Mouse (Mus musculus) C2C12 (cell line): ENCODE results near the gene Glyatl3.

Experiments used
- CEBPB ChIP-seq: IDR thresholded peaks from one replicate; pipeline ENCODE4 v1.6.1; 2011; ENCODE audit warnings: low read depth, mild to moderate bottlenecking, control low read depth, moderate library complexity
- CTCF ChIP-seq: IDR thresholded peaks from one replicate; pipeline ENCODE4 v1.5.1; 2011; ENCODE audit not compliant: control insufficient read depth, insufficient read depth, insufficient read length
- MAX ChIP-seq: IDR thresholded peaks from one replicate; pipeline ENCODE4 v1.6.1; 2011; ENCODE audit warnings: mild to moderate bottlenecking, control low read depth
- MYOD1 ChIP-seq: IDR thresholded peaks from one replicate; pipeline ENCODE4 v1.6.1; 2011; ENCODE audit warnings: low read depth; ENCODE audit not compliant: control insufficient read depth, insufficient read length
- MYOG ChIP-seq: IDR thresholded peaks from one replicate; pipeline ENCODE4 v1.6.1; 2011; ENCODE audit not compliant: control insufficient read depth, insufficient read length; ENCODE audit errors: extremely low read depth
- USF1 ChIP-seq: IDR thresholded peaks from one replicate; pipeline ENCODE4 v1.6.1; 2011; ENCODE audit warnings: low read depth, mild to moderate bottlenecking, control low read depth, moderate library complexity

DNA sequence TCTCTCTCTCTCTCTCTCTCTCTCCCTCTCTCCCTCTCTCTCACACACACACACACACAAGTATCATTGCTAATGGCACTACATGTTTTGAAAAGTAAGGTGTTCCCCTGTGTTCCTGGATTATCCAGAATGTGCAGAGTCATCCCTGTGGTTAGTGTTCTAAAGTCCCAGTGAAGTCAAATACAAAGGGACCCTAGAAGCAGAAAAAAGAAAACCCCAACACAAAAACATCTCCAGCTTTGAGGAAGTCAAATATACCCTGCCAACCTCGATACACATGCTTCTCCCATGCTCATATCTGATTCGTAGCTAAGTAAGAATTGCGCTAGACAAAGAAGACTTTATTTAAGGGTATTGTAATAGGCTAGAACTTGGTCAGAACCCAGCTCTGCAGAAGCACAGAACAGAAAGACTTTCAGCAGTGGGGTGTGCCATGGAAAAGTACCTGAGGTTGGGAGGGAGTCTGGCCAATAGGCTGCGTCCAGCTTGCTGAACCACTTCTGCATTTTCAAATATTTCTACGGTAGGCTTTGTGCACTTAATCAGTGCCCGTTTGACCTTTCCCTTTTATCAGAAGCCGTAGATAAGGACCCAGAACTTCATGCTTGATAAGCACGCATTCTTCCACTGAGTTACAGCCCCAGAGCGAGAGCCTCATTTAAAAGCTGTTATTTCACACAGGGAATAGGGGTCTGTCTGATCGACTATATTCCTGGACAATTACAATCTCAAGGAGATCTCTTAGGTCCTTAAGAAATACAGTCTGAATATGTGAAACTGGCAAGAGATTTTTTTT lies 45.0 kb downstream of the Glyatl3 start:
- TF ChIP-seq CTCF (no peak), MYOD1 (no peak), MYOG (no peak), MAX (no peak), USF1 (no peak), CEBPB (no peak)
